Mouse (Mus musculus): ENCODE data around the gene Pla2g6.

Gene Pla2g6

DNA sequence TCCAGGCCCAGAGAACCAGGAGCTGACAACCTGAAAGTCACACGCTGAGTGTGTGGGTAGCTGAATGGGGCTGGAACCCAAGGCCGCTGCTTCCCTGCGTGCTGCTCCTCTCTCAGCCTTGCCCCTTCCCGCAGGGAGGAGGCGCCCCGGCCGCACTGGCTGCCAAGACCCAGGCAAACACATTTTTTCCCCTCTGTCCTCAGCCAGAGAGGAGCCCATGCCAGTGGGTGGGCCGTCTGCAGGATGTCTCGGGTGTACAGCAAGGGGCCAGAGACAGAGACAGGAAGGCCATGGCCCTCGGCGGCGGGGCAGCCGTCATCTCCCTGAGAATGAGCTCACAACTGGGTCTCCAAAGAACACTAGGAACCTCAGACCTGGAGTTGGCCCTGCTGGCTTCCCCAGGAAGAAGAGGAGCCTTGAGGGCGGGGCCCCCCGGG is 23.2 kb upstream of the Pla2g6 start:
- ATAC-seq (ENCODE audit: insufficient number of reproducible peaks, low FRiP score, low TSS enrichment), result no peak

DNA sequence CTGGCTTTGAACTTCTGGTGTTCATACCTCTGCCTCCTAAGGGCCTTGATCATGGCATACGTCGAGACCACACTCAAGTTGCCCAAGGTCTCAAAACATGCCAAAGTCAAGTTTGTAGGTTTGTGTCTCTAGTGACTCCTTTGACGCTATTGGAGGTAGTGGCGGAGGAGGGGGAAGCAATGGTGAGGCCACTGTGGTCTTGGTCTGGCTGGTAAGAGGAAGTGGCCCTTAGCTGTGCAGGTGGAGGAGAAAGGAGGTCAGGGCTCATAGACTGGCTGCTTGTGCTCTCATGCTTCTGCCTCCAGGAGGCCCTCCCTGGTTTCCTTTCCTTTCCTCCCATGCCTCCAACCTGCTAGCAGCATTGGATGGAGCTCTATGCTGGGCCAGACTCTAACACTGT is 22.7 kb upstream of the Pla2g6 start:
- no peak for ATAC-seq (ENCODE audit: insufficient number of reproducible peaks, low FRiP score, low TSS enrichment)

DNA sequence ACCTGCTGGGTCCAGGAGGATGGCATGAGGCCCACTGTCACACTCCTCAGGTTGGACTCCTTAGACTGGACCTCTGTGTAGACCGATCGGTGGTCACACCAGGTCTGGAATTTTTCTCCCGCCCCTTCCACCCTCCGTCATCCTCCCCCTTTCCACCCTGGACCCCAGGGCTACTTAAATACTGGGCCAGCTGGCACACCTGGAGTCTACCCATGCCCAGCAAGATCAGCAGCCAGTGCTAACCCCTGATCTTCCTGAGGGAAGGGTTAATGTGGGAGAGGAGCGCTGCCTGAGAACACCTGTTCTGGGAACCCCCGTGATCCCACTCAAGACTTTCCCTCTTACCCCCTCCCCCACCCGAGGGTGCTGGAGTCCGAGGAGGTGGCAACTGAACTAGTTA is 20.5 kb upstream of the Pla2g6 start:
- no peak for ATAC-seq (ENCODE audit: insufficient number of reproducible peaks, low FRiP score, low TSS enrichment)

DNA sequence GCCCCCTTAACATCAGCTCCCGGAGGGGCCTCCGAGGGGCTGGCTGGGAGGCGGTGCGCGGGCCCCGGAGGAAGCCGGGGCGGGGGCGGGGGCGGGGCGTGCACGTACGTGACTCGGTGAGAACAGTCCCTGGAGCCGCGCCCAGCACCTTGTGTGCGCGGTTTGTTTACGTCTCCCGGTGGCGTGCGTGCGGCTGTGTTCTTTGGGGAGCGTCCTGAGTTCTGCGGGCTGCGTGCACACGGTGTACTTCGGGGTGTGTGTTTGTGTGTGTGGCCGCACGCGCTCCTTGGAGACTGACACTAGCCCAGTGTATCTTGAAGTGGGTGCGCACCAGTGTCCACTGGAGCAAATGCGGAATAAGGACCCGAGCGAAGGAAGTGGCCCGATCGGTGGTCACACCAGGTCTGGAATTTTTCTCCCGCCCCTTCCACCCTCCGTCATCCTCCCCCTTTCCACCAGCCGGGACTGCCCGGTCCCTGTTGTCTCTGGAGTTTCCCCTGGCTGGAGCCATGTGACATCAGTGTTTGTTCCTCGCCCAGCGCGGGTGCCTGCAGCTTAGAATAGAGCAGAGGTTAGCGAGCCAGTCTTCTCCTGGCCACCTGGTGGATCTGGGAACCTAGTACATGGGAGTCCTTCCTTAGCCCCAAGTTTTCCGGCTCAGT is 19.8 kb upstream of the Pla2g6 start:
- peak; percentile 23; the same call in 1 of the 2 replicates for ATAC-seq (ENCODE audit: insufficient number of reproducible peaks, low FRiP score, low TSS enrichment)

DNA sequence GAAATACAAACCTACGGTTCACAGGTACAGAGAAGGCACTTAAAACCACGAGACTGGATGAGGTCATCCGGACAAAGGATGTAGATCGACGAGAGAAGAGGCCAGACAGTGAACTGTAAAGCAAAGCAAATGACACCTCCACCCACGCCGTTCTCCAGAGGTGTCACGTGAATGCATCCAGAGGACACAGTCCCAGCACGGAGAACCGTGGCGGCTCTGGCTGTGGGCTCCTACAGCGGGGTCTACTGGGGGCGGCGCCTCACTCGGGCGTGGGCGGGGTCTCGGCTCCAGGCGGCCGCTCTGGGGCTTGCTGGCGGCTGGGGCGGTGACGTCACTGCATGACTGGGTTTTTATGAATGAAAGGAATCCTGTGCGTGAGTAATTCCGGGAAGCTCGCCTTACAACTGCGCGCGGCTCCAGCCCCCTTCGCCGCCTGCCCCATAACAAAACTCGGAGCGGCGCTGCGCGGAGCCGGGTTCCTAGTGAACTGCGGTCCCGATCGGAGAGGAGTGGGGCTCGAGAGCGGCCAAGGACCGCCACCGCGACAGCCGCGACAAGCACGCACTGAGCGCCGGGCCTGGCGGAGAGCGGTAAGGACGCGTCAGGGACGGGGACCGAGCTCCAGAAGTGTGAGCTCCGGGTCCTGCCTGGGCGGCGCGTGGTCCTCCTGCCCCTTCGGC is 19.1 kb upstream of the Pla2g6 start:
- ATAC-seq (ENCODE audit: insufficient number of reproducible peaks, low FRiP score, low TSS enrichment), result 0 out of 2 replicates have a peak, but pooled peaks have one; percentile 56

DNA sequence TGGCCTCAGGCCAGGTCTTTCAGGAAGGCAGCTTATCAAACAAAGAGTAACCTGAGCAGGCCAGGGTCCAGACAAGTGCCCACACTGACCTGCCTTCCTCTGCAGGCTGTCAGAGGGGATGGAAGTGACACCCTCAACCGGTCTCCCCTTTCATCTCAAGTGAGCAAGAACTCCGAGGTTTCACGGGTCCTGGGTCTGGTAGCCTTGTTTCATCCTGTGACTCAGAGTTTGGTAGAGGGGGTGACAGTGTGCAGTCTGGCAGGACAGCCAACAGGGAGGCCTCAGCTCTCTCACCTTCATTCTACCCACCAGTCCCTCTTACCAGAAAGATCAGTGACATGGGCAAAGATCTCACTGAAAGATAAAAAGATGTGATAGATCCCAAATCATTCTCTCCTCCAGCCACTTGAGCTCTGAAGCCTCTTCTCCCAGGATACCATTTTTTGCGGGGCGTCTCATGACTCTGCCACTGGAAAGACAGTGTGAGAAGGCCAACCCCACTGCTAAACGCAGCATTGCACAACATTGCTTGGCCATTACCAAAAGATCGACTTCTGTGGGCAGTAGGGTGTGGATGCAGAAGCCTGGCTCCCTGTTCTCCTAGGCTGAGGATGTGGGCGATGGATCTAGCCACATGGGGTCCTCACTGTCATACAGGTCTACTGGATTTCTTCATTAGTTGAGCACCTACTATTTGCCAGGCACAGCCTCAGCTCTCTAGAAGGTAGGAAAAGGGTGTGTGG is 18.0 kb upstream of the Pla2g6 start, which contains the start of gene Maff:
Maff (plus strand) TSS at position 571 of the 743 bp plus-strand sequence.
- ATAC-seq (ENCODE audit: insufficient number of reproducible peaks, low FRiP score, low TSS enrichment), result no peak

DNA sequence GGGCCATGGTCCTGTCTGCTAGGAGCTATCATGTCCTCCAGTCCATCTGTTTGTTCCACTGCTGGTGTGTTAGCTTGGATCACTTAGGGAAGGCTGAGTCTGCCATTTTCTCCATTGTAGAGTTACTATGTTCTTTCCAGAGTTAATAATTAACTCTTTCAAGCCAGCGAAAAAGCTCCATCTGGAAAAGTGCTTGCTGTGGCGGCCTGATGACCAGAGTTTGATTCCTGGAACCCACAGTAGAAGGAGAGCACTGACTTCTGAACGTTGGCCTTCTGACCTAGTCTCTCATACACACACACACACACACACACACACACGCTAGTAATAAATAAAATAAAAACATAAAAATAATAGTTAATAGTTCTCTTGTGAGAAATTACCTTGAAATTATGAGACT is 16.4 kb upstream of the Pla2g6 start:
- no peak for ATAC-seq (ENCODE audit: insufficient number of reproducible peaks, low FRiP score, low TSS enrichment)

DNA sequence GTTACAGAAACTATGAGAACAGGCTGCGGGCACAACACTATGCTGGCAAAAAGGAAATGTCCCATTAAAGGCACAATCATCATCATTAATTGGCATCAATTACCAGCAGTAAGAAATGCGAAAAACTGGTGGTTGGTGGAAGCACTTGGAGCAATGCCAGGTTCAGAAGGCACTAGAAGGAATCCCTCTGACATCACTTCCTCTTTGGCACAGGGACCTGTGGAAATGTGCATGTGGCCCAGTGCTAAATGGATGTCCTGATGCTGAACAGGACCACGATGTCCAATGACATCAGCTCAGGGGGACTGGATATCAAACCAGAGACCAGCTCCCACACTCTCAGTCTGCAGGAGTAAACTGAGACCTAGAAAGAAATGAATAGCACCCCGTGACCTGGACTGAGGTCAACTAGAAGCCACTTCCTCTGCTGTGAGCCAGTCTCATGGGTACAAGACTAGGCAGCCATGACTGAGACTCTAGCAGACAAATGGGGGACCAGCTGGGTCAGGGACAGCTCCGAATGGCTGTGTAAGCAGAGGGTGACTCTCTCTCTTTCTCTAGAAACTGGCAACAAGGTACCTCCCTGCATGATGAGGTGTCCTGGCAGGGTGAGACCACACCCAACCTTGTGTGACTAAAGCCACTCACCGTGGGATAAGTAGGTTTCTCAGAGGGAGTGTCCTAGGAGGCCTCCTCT is 14.6 kb upstream of the Pla2g6 start:
- ATAC-seq (ENCODE audit: insufficient number of reproducible peaks, low FRiP score, low TSS enrichment), result no peak

DNA sequence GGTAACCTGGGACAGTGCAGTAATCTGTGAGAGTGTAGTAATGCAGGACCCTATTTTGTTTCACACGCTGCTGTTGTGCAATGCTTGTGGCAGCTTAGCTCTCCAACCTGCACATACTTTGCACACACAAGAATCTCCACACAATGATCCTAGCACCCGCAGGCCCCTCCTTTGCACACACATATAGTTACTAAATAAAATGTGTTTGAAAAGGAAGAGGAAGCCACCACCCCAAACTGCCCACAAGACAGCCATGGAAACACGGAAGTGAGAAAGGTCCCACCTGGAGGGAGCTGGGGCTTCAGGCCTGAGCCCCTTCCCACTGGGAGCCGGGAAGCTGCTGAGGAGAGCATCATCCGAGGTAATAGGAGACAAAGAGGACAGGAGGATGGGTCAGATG is 10.8 kb upstream of the Pla2g6 start:
- ATAC-seq (ENCODE audit: insufficient number of reproducible peaks, low FRiP score, low TSS enrichment), result no peak

DNA sequence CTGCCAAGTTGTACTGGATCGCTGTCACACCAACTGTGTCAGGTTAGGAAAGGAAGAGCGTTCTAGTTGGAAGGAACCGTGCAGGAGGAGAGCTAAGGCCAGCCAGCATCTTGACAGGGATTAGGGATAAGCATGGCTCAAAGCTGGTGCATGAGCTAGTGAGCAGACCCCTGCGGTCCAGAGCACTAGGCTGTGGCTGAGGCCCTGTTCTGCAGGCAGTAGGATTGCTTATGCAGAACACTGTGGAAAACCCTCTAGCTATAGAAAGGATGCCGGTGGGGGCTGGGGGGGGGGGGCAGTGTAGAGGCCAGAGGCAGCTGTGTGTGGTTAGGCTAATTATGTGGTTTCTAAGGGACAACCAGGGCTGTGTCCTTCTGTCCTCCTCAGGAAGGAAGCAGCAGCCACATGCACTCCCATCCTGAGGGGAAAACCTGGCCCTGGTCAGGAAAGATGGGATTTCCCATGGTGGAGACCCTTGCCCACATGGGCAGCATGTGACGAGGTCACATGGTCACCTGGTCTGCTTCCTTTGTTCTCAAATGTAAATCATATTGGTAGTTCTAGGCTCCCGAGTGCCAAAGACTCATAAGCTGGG is 7.0 kb upstream of the Pla2g6 start:
- ATAC-seq (ENCODE audit: insufficient number of reproducible peaks, low FRiP score, low TSS enrichment), result no peak

DNA sequence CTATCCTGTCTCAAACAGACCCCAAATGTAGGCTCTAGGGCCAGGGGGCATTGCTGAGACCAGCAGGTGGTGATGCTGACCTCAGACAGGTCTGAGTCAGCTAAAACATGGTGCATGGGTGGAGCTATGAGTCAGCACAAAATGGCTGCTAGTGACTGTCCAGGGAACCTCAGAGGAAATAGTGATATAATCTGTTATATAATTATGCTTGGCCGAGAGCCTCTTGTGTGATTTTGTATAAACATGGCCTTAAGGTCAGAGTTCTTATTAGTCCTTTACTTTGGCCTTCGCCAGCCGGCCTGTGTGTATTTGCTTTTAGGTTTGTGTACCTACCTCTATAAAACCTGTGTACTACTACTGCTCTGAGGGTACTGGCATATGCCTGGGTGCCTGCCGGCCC is 5.2 kb upstream of the Pla2g6 start:
- no peak for ATAC-seq (ENCODE audit: insufficient number of reproducible peaks, low FRiP score, low TSS enrichment)

DNA sequence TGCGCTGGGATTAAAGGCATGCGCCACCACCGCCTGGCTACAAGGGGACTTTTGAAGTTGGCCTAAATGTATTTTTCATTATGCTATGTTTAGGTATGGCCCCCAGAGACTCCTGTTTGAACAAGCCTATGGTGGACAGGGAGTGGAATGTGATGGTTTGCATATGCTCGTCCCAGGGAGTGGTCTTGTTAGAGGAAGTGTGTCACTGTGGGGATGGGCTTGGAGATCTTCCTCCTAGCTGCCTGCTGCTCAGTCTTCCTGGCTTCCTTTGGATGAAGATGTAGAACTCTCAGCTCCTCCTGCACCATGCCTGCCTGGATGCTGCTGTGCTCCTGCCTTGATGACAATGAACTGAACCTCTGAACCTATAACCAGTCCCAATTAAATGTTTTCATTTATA is 2.3 kb upstream of the Pla2g6 start:
- ATAC-seq (ENCODE audit: insufficient number of reproducible peaks, low FRiP score, low TSS enrichment), result no peak

DNA sequence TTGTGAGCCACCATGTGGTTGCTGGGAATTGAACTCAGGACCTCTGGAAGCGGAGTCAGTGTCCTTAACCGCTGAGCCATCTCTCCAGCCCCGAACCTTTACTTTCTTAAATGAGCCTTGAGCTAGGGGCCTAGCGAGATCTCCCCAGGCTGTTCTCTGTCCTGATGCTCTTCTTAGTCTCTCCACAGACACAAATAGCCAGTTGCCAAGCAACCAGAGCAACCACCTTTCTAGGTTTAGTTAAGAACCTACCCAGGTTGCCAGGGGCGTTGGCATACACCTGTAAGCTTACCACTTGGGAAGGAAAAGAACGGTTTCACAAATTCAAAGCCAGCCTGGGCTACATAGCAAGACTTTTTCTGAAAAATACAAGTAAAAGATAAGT is 1.8 kb upstream of the Pla2g6 start:
- no peak for ATAC-seq (ENCODE audit: insufficient number of reproducible peaks, low FRiP score, low TSS enrichment)

DNA sequence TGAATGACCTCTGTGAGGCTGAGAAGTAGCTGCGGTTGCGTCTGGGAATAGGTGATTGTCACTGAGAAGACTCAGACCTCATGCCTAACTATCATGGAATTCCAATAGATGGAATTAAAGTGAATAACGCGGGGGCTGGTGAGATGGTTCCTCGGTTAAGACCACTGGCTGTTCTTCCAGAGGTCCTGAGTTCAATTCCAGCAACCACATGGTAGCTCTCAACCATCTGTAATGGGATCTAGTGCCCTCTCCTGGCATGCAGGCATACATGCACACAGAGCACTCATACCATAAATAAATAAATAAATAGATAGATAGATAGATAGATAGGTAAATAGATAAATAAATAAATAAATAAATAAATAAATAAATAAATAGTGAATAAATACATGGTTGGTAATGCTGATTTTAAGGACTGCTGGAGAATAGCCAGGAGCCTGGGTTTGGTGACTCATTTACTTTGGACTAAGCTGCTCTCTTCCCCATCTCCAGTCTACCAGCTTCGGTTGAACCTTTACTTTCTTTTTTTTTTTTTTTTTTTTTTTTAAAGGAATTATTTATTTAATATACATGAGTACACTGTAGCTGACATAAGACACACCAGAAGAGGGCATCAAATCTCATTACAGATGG is 1.3 kb upstream of the Pla2g6 start:
- no peak for ATAC-seq (ENCODE audit: insufficient number of reproducible peaks, low FRiP score, low TSS enrichment)

DNA sequence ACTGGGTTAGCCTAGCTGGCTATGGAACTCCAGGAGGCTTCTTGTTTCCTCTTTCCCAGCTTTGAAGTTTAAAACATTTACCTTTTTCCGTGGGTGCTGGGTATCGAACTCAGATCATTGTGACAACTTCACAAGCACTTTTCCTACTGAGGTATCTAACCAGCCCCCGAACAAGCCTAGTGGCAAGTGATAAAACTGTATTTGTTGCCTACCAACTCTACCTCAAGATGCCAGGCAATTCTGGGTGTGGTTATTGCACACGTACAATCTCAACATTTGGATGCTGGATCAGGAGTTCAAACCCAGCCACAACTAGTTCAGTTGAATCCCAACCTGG is 717 bp upstream of the Pla2g6 start:
- no peak for ATAC-seq (ENCODE audit: insufficient number of reproducible peaks, low FRiP score, low TSS enrichment)

DNA sequence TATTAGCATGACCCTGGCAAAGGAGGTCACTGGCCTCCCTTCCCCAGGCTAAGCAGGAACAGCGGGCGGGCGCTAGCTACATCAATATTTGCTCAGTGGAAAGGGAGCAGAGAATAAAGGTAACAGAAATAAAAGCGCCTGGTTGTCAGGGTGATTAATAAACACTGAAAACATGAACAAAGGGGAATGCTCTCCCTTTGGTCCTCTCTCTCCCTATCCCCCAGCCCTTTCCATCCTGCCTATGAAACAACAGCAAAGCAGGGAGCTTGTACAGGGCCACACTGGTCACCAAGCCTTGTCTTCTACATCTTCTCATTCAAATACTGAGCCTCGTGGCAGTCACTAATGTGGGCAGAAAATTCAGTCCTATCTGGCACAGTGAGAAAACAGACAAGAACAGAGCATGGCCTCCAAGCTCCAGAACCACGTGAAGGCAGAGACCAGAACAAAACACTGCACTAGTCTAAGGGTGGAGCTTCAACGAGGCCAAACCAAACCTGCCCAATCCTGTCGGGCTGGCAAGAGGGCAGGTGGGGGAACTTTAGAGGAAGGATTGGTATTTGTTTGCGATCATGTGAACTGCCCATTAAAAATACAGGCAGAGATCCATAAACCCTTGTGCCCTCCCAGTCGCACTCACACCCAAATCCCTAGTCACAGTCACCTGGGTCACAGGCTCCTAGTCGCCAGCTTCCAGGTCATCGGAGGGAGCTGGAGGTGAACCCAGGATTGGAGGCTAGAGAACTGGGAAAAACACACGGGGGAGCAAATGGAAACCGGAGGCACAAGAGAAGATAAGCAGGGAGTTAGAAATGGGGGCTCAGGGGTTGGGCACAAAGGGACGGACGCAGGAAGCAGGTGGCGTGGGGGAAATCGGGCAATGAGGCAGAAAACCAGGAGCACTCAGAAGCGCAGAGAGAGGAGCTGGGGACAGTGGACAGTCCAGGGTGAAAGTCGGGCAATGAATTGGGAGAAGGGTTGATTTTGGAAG is 924 bp downstream of the Pla2g6 start:
- peak; percentile 27; the same call in 1 of the 2 replicates for ATAC-seq (ENCODE audit: insufficient number of reproducible peaks, low FRiP score, low TSS enrichment)

DNA sequence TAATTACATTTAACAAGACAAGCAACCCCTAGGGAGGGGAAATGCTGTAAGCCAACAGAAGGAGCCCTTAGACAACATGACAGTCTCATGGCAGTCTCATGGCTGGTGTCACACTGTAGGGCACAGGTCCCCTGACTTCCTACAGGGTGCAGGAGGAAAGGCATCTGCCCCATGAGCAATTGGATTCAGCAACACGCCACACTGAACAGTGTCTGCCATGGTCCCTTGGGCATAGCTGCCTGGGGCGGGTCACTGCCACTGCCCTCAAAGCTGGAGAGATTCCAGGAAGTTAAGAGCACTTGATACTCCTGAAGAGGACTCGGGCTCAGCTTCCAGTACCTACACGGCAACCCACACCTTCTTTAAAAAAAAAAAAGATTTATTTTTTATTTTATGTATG is 1.9 kb downstream of the Pla2g6 start:
- no peak for ATAC-seq (ENCODE audit: insufficient number of reproducible peaks, low FRiP score, low TSS enrichment)

DNA sequence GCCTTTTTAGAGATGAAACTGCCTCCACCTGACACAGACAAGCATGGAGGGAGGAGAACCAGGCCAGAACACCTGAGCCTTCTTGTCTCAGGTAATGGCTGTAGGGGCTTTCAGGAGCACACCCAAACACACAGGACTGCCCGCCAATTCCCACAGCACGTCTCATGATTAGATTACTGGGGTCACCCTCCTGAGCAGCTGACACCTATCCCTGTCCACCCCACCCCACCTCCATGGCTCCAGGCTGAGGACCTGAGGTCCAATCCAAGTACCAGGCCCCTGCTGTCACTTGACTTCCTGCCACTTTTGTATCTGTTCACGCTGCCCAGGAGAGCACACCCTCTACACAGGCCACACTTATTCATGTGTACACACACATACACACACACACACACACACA is 2.4 kb downstream of the Pla2g6 start:
- ATAC-seq (ENCODE audit: insufficient number of reproducible peaks, low FRiP score, low TSS enrichment), result no peak

DNA sequence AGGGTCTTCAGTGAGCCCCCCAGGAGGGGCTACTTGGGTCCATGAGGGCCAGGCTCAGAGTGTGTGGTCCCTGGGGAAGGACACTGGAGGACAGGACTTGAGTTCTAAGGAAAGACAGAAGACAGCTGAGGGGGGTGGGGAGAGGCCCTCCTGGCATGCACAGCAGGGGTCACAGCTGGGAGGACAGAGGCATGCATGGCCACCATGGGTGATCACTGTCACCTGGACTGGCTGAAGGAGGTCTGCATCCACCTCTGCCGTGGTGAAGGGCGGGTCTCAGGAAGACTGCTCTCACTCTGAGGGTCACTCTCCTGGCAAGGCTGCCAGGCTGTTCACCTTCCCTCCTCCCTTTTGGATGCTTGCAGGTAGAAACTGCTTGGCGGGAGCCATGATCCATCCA is 3.8 kb downstream of the Pla2g6 start:
- ATAC-seq (ENCODE audit: insufficient number of reproducible peaks, low FRiP score, low TSS enrichment), result no peak

Data from cerebellum, adult (tissue).